Mouse (Mus musculus) frontal cortex, adult (tissue): ENCODE results near the gene Shb.

Experiments
- ATAC-seq: cut with Nextera tagmentation; 2 replicates; pipeline ENCODE4 v1.9.2; 2017; ENCODE audit warnings: mild to moderate bottlenecking, moderate library complexity, mixed read lengths; ENCODE audit not compliant: low TSS enrichment

Gene Shb

GRCm38 (mm10) chr4:45527562-45528354 lies 4.5 kb downstream of the Shb start:
- ATAC-seq = no peak

DNA sequence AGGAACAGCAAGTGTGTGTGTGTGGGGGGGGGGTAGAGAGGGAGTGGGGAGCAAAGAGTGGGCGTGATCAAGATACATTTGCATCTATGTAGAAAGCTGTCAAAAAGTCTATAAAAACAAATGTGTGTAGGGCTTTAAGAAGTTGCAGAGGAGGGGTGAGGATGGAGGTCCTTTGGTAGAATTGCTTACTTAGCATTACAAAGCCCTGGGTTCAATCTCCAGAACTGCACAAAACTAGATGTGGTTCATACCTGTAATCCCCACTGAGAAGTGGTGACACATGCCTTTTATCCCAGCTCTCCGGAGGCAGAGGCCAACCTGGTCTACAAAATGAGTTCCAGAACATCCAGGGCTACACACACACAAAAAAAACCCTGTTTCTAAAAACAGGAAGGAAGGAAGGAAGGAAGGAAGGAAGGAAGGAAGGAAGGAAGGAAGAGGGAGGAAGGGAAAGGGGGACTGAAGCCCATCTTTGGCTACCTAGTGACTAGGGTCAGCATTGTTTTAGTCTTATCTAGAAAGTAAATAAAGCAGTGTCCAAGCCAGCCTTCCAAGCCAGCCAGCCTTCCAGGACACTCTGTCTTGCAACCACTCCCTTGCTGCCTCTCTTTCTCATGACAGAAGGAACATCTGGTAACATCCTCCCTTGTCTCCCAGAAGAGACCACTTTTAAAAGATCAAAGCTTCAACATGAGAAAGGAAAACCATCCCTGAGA lies 5.3 kb downstream of the Shb start:
- no peak for ATAC-seq

- no peak for ATAC-seq
These were observed 6.1 kb downstream of the Shb start for GRCm38 (mm10) chr4:45526175-45526574.

DNA sequence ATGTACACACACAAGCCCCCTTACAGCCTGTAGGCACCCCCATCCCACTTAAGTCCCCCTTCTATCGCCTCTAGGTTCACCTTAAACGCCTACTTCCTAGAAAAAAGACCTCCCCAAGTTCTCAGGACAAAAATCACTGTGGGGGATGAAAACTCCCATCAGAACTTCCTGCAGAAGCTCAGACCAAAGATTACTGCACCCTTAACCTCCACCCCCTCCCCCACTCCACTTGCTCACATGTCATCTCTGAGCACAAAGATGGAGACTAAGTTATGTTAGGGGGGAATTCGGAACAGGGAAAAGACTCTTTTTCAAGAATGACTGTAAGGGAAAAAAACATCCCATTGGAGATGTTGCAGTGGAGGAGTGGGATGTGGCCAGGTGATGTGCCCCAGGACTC lies 6.7 kb downstream of the Shb start:
- ATAC-seq = no peak

- ATAC-seq = no peak
These were observed 7.7 kb downstream of the Shb start for GRCm38 (mm10) chr4:45524602-45525001.

GRCm38 (mm10) chr4:45523360-45523759 lies 8.9 kb downstream of the Shb start:
- no peak for ATAC-seq

DNA sequence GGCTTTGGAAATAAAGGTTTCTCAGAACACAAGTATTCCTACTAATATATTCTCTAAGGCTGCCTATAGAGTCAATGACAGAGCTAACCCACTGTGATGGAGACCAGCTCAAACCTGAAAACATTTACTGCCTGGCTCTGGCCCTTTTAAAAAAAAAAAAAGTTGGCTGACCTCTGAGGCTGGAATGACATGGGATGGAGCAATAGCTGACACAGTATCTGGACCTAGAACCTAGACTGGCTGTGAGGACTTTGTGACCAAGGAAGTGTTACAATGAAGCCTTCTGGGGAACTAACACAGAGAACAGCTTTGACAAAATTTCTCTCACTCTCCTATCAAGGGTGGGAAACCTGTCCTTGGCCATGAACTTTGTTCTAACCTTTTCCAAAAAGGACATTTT lies 9.3 kb downstream of the Shb start:
- ATAC-seq = no peak

GRCm38 (mm10) chr4:45522583-45522900 lies 9.7 kb downstream of the Shb start:
- ATAC-seq = no peak

DNA sequence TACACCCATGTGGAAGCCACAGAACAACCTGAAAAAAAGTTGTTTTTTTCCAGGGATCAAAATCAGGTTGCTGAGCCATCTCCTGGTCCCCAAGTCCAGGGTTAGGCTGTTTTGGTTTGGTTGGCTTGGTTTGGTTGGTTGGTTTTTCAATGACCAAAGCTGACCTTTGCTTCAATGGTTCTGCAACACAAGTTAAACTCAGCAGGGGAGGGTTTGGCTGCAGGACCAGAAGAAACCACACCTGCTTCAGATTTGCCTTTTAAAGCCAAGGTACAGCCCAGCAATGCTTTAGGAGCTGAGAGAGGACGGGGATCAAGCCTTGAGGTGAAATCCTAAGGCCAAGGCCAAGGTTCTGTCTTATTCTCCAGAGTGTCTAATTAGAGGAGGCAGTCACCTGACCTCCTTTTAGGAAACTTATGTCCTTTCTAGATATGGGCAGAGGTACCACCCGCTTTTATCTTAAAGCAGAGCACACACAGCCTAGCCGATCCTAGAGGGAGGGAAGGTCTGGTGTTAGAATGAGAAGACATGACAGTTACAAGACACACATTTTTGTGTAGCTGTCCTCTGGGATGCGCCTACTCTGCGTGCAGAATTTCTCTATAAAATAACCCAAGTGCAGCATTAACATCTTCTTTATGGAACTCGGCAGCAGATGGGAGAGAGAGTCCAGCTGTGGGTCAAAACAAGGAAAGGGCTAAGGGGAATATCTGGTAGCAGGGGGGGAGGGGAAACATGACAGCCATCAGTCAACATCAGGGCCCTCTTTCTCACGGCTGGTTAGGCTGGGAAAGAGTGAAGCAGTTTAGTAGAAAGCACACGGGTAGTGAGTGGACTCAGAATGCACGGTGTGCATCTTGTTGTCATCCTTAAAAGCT lies 10.3 kb downstream of the Shb start:
- ATAC-seq = no peak

DNA sequence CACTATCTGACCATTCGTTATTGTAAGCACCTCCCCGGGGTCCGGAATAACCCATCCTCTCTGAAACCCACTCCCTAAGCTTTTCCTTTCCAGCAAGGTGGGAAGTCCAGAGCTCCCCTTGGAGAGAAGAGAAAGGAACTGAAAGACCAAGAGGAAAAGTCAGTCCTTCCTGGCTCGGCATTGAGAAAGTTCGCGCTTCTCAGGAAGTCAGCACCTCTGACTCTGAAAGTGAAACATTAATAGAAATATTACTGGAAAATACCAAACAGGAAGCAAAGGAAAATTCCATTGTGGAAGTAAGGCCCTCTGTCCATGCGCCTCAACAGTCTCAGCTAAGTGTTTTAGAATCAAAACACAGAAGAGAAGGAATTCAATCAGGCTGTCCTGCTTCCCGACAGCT lies 11.9 kb downstream of the Shb start:
- no peak for ATAC-seq

DNA sequence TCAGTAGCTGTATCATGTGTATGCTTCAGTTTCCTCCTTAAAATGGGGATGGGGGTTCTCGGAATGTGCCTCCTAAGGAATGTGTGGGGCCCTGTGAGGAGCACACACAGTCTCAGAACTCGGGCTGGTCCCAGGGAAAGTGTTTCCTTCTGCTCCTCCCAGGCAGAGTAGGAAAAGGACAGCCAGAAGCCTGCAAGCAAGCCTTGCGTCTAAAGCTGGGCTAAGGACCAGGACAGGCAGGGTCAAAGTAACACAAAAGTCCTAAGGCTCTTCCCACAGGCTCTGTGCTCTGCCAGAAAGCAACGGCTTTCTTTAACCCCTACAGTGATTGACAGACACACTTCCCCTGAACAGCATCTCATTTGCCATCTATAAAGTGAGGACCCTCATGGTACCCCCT lies 14.9 kb downstream of the Shb start:
- ATAC-seq = no peak

- ATAC-seq = no peak
These were observed 16.4 kb downstream of the Shb start for GRCm38 (mm10) chr4:45515894-45516293.

GRCm38 (mm10) chr4:45514406-45514805 lies 17.9 kb downstream of the Shb start:
- ATAC-seq = no peak

DNA sequence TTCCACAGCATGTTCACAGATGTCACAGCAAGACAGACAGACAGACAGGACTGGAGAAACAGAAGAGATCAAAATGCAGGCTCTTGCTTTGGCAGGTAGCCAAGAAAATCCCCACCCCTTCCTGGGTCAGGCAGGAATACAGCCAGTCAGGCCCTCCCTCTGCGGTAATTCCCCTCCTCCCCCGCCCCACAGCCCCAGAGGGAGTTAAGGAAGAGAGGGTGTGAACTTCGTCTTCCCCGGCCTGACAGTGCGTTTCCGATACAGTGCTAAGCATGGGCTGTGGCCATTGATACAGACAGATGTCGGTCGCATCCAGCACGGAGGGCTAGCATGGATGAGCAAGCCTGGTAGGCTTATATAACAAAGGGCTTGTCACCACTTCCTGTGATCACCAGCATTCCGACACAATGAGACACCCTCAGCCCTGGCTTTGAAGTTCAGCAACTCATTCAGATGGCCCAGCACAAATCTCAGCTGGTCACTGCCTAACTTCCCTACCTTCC lies 18.4 kb downstream of the Shb start:
- ATAC-seq = peak; percentile 49

- no peak for ATAC-seq
These were observed 18.9 kb downstream of the Shb start for GRCm38 (mm10) chr4:45513340-45513739.

DNA sequence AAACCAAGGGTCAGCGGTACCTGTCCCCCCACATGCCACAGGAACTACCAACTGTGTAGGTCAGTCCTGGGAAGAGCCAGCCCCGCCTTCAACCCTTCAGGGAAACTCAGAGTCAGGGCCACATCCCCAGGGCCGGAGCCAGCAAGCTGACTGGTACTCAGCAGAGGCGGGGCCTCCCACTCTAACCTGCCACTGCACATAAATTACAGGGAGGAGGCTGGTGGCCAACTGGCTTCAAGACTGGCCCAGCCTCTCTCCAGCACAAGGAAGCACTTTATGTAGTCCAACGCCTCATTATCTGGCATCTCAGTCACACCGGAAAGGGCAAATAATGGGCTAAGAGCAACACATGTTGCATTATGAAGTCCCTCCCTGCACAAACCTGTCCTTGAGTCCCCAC lies 22.1 kb downstream of the Shb start:
- peak; percentile 51 for ATAC-seq

DNA sequence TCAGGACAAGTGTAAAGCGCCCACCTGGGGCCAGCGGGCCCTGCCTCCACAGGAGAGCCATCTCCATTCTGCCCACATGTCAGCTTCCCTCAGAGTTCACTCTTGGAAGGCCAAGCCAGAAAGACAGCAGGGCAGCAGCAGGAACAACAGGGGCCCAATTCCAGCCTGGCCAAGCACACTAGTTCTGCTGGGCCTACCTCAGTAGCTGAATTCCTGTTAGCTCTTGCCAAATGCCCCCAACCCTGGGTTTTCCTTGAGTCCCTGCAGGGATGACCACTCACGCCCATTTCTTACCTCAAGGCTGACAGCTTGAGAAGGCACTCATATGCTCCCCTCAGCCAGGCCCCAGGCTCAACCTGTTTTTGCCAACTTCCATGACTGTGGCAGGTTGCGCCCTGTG lies 22.9 kb downstream of the Shb start:
- ATAC-seq = no peak

GRCm38 (mm10) chr4:45508469-45508868 lies 23.8 kb downstream of the Shb start:
- ATAC-seq = peak; percentile 78

DNA sequence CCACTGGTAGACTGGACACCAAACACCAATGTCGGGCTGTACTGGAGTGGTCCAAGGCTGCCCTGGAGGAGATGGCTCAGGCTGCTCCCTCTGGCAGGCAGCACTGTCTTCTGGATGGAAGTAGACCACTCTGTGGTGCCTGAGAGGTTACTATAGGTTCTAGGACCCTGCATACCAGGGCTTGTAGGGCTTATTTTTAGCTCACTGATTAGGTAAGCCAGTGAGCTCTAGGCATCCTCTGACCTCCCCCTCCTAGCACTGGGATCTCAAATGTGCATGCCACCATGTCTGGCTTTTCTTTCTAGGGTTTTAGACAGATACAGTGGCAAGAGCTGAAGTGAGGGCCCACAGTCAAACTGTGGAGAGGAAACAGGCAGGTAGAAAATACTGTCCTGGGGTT lies 24.8 kb downstream of the Shb start:
- ATAC-seq = no peak

GRCm38 (mm10) chr4:45507039-45507438 lies 25.2 kb downstream of the Shb start:
- no peak for ATAC-seq

DNA sequence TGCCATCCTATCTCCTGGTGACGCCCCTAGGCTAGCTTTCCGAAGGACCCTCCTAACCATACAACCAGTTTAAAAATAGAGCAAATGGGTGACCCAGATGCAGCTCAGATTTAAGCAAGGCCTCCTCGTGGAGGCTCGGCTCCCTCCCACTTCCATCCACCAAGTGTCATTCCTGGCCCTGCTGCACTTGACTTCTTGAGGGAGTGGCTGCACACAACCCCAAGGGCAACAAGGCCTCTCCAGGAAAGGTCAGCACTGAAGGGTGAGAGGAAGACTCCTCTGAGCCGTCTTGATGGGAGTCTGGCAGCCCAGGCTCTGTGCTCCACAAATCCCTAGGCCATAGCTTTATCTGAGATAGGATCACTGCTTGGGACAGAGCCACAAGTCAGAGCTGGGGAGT lies 25.7 kb downstream of the Shb start:
- no peak for ATAC-seq

DNA sequence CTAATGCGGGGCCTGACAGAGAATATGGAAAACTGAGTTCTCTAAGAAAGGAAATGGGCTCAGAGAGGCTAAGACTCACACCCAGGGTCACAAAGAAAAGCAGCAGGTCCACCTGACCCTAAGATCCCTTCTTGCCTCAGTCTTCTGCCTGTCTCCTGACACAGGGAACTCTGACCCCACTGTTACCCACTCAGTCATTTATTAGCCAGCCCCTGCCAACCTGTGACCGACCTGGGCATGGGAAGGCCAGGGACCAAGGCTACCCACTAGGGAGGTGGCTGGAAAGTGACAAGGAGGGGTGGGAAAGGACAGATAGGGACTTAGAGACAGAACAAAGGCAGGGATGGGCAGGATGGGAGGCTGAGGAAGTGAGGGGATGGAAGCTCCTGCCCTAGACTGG lies 26.6 kb downstream of the Shb start:
- ATAC-seq = no peak
